Mouse (Mus musculus): ENCODE results near the gene Anapc16.

DNA sequence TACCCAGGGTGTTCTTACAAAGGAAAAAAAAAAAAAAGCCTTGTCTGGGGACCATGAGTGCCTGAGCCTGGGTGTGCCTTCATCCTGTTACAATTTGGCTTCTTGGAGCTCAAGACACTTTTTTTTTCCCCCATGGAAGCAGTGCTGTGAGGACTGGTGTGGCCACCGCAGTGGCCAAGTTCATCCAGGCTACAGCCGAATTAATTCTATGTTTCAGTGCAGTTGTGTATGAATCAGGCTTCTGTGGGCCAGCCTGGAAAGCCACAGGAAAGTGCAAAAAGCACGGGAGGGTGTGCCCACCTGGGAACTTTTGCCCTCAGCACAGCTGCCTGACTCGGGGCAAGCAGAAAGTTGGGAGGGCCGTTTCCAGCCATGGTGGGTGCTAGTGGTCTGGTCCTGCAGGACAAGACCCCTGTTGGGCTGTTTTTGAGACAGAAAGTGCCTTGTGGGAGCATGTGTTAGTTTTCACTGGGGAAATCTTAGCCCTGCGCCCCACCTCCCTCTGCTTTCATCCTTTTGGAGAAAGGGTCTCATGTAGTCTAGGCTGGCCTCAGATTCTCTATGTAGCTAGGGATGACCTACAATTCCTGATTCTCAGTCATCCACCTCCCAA is 32.4 kb downstream of the Anapc16 start:
- TF ChIP-seq CTCF (IDR thresholded peaks at IDR 0.05; ENCODE audit: low read depth) (no peak), EP300 (optimal IDR thresholded peaks at IDR 0.05) (no peak)

All from stomach, postnatal 0 days (tissue).